In genomic region chr10:96427407-96427806, GRCm38 (mm10) we compare ENCODE assay signal across 22 mouse cellular contexts.
"Had no signal": no experiment of that assay in that cellular context is flagged by ENCODE, and none has a peak within 500 bp of the region (broad histone marks: within the 10 kb centered on the region; RNA-seq: fewer than 3 reads in every experiment).

No protein-coding gene starts in this region.

- H3K4me1 ChIP-seq: liver, embryonic 15.5 days; lung, embryonic 15.5 days; megakaryocyte, embryonic 14.5 days; midbrain, embryonic 10.5 days; midbrain, embryonic 12.5 days; neural tube, embryonic 13.5 days; neural tube, embryonic 15.5 days; stomach, embryonic 15.5 days had no signal

- H3K4me3 ChIP-seq: liver, embryonic 15.5 days; lung, embryonic 15.5 days; megakaryocyte, embryonic 14.5 days; midbrain, embryonic 10.5 days; midbrain, embryonic 12.5 days; myocyte; neural tube, embryonic 13.5 days; neural tube, embryonic 15.5 days; stomach, embryonic 15.5 days had no signal

- ATAC-seq: liver, postnatal 0 days; lung, postnatal 0 days; midbrain, embryonic 16.5 days had no signal

- H3K4me2 ChIP-seq: liver, embryonic 15.5 days; lung, embryonic 15.5 days; midbrain, embryonic 12.5 days; neural tube, embryonic 13.5 days; neural tube, embryonic 15.5 days; stomach, embryonic 15.5 days had no signal

- H3K27me3 ChIP-seq: liver, embryonic 15.5 days; lung, embryonic 15.5 days; megakaryocyte, embryonic 14.5 days; midbrain, embryonic 12.5 days; neural tube, embryonic 13.5 days; neural tube, embryonic 15.5 days; stomach, embryonic 15.5 days had no signal

- DNase-seq: liver, postnatal 0 days; lung, adult 2 months; lung, postnatal 14 days; lung, postnatal 36 days; midbrain, embryonic 14.5 days; retina, postnatal 1 day; right cerebral cortex, adult 18-20 months; thymus, adult 18-20 months; thymus, postnatal 14 days; thymus, postnatal 36 days had no signal

- H3K27ac ChIP-seq: liver, embryonic 15.5 days; lung, embryonic 15.5 days; macrophage; midbrain, embryonic 10.5 days; midbrain, embryonic 12.5 days; neural tube, embryonic 13.5 days; neural tube, embryonic 15.5 days; stomach, embryonic 15.5 days had no signal

- H3K36me3 ChIP-seq: liver, embryonic 15.5 days; lung, embryonic 15.5 days; midbrain, embryonic 10.5 days; midbrain, embryonic 12.5 days; neural tube, embryonic 13.5 days; neural tube, embryonic 15.5 days; stomach, embryonic 15.5 days had no signal

- H3K9ac ChIP-seq: liver, embryonic 15.5 days; liver, postnatal 0 days; lung, embryonic 15.5 days; midbrain, embryonic 12.5 days; neural tube, embryonic 13.5 days; neural tube, embryonic 15.5 days; stomach, embryonic 15.5 days had no signal

- H3K9me3 ChIP-seq: liver, embryonic 15.5 days; lung, embryonic 15.5 days; megakaryocyte, embryonic 14.5 days; midbrain, embryonic 10.5 days; midbrain, embryonic 12.5 days; neural tube, embryonic 13.5 days; neural tube, embryonic 15.5 days; stomach, embryonic 15.5 days had no signal
